Mouse (Mus musculus) fat pad, adult 2 months (tissue): ENCODE results near the gene Smoc1.

Source experiments
- DNase-seq: peaks from one replicate; pipeline ENCODE4 v3.0.0-alpha.2; 2011; ENCODE audit warnings: low read depth, low spot score; ENCODE audit errors: extremely low read depth

The Smoc1 gene

DNA sequence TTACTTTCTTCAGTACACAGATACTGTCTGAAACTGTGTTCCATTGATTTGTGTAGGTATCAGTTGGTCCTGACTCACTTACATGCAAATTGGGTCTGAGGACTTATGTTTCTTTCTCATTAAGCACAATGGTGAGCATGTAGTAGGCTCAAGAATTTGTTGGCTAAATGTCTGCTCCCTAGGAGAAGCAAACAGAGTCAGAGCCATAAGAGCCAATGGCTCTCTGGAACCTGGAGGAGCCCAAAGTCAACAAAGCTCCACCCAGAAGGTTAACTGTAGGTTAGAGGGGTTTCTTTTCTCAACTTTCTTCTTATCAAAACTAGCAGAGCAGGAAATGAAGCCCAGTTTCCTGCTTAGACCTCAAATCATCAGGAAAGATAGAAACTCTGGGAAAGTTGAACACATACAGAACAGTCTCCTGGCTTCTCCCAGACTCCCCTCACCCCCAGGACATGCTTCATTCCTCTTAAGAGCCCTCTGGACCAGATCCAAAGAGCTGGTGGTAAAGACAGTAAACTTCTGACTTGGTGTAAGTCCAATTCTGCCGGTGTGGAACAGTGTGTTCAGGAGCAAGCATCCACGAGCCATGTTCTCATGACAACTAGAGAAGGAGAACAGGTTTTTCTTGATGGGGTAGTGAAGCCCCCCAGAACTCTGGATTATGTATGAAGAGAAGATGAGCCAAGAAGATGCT lies 51.5 kb downstream of the Smoc1 start:
- DNase-seq = no peak

DNA sequence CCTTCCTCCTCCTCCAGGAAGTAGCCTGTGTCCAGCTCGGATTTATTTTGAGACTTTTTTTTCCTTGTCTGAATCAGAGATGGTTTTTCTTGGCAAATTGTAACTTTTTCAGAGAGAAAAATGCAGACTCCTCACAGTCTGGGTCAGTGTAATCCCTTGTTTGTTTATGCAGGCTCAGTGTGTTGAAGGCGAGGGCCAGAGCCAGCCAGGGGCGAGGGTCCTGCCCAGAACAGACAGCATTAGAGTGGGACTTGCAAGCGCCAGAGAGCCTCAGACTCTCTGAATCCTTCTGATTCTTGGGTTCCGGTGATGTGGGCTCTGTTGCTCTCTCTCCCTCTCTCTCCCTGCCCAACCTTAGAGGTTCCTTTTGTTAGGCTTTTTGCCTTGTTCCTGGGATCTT lies 53.7 kb downstream of the Smoc1 start:
- no peak for DNase-seq

DNA sequence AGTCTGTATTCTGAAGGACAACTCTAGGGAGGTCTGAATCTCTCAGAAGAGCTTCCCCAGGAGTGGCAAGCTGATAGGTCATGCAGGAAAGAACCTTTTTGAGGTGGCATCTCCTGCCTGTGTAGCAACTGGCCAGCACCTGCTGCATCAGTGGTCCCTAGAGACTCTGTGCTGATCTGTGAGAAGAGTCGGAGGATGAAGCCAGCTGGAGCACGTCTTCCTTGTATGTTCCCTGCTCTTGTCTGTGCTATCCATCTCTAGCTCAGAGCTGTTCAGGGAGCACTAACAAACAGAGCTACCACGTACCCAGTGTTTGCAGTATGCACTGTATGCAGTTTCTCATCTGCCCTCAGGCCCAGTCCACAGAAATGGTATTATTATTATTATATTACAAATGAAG lies 54.4 kb downstream of the Smoc1 start:
- DNase-seq = no peak

DNA sequence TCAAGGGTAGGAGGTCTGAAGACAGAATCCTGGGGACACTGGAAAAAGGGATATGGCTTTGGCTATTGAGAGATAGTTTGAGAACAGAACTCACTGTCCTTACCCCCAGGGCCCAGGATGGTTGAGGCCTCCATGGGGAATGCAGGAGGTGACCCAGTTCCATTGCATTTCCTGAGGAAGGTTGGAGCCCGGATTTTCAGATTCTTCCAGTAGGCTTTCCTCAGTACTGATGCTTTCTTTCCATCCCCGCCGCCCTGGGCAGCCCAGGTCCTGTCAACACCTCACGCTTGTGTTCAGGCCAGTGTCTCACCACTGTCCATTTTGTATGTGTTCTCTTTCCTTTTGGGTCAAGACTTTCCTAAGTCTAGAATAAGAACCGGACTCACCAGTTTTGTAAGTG lies 56.5 kb downstream of the Smoc1 start:
- no peak for DNase-seq

DNA sequence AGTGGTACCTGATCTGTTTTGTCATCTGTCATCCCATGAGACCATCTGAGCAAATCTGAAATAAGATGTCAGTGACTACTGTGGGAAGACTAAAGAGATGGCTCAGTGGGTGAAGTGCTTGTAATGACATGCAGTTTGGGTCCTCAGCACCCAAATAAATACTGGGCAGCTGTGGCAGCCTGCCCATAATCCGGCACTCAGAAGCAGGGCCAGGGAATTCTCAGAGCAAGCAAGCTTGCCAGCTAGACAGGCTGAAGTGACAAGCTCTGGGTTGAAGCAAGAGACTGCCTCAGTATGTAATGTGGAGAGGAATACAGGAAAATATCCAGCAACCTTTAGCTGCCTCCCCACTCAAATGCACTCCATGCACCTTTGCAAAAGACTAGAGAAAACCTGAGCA lies 58.6 kb downstream of the Smoc1 start:
- no peak for DNase-seq

DNA sequence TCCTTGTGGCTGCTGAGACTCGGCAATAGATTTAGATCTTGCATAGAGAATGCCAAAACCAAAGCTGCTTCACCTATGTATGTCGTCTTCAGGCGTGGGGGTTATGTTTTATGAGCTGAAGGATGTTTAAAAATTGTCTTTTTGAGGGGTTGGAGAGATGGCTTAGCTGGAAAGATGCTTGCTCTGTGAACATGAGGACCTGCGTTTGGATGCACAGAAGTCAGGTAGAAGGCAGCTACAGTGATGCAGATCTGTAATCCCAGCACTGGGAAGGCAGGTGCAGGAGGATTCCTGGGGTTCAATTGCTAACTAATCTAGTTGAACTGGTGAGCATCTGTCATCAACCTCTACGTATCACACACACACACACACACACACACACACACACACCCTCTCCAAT lies 61.5 kb downstream of the Smoc1 start:
- no peak for DNase-seq

DNA sequence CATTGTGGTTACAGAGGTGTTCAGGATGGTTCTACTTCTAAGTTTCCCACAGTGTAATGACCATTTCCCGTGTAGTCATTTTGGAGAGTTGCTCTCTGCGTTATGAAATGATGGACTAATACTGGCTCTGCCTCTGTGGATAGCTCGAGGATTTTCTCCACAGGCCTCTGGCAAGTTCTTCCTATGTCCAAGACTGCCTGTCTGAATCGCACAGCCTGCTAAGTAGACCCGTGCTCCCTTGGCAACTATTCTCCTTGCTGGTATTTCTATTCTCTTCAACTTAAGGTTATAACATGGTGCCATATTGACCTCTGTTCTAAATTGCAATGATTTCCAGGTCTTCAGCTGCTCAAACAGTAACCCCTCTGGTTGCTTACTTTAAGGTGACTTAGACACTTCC lies 65.0 kb downstream of the Smoc1 start:
- DNase-seq = no peak

DNA sequence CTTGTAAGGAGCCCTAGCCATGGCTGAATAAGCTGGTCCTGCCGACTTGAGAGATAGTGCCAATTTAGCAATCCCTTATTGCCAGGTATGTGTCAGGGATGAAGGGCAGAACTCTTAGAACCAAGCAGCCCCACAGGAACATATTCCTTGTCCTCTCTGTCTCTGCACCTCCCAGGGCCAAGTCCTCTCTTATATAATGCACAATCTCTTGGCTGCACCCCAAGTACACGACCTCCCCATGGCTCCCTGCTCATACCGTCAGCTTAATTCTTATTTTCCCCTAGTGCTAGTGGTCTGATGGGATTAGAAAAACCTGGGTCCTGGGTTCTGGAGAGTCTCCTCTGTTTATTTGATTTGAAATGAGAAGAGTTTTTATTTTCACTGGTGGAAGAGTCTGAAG lies 66.0 kb downstream of the Smoc1 start:
- DNase-seq = no peak

DNA sequence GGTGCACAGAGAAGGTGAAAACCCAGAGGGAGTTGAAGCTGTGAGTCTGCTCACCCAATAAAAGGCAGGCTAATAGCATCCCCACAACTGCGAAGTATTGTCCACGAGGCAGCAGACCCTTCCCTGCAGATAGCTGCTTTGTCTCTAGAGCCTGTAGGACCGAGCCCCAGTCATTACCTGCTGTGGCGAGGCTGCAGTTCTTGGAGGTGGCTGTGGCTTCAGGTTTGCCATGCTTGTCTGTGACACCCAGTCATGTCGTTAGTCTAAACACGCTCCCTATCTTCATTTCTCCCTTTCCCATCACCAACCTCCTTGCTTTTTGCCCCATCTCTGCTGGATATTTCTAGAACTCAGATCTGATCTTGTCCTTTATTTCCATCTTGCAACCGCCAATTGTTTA lies 66.6 kb downstream of the Smoc1 start:
- no peak for DNase-seq

DNA sequence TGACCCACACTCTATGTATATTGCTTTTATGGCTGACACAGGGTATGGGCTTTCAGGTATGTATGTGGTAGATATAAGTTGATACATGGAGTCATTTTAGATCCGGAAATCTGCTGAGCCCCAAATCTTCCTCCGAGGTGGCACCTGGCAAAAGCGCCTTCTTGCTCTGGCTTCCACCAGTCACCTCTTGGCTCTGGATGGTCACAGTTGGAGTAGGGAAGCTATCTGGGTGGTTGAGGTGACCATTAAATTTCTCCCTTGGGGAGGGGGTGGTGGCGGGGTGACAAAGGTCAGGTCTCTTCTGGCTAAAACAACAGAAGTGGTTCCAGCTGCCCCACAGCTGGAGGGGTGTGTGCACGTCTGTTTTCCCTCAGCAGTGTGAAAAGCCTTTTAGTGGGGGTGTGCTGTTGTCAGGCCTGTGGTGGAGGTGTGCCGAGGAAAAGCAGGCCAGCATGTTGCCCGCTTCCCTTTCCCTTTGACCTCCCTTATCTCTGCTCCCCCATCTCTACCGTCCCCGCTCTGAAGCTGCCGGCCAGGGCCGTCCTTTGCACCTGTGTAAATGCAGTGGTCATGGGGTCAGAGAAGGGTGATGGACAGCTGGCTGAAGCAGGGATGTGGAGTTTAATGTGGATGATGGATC lies 68.3 kb downstream of the Smoc1 start:
- DNase-seq = no peak

DNA sequence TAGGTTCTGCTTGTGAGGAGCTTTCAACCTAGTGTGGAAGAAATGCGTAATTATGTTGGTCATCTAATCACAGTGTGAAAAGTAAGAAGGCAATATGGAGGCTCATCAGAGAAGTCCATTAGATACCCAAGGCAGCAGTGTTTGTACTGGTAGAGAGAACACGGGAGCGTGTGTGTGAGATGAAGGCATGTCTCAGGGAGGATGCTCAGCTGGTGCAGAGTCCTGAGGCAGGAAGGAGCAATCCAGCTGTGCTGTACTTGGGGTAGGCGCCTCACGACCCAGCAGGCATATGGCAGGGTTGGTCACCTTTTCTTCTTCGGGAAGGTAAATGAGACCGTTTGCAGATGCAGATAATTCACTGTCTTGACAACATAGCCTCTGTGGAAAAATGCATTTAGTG lies 70.7 kb downstream of the Smoc1 start:
- no peak for DNase-seq

DNA sequence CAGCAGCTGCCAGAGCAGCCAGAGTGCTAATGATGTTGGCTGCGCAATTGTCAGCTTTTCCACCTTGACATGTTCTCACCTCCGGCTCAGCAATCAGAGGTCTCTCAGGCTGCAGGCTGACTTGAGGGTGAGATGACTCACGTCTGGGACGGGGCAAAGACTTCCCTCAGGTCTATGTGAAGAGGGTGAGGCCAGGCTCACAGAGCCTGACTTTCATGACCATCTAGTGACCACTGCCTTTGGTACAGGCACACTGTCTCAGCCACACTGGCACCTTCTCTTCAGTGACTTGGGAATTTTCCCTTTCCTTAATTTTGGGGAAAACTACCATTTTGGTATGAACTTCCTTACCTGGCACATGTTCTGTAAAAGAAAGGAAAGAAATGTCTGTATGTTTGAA lies 71.1 kb downstream of the Smoc1 start:
- DNase-seq = no peak

DNA sequence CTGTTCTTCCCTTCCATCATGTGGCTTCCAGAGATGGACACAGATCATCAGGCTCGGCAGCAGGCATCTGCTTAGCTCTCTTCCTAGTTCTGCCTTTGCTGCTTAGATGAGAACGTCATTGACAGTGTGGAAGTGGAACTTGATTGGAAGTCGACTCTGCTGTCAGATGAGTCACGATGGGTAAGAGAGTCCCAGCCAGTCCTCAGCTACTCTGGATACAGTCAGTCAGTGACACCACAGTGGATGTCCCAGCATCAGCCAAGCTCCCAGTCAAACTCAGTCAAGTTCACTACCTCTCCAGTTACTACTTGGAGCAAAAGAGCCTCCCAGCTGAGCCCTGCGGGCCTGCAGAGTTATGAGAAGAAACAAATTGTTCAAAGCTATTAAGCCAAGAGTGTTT lies 72.6 kb downstream of the Smoc1 start:
- DNase-seq = no peak

DNA sequence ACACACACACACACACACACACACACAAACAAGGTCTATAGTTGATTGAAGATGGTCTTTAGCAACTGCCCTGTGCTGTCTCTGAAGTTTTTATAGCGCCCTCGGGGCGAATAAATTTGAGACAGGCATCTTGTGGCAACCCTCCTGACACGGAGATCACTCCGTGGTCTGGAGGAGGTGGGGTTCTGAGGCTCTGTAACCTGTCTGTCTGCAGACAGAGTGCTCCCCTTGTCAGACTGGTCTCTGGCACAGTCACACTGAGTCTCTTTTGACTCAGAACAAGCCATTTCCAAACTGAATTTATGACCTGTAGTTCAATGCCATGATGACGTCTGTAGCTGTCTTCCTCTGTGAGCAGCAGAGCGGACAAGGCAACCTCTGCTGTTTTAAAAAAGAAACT lies 75.1 kb downstream of the Smoc1 start:
- no peak for DNase-seq

DNA sequence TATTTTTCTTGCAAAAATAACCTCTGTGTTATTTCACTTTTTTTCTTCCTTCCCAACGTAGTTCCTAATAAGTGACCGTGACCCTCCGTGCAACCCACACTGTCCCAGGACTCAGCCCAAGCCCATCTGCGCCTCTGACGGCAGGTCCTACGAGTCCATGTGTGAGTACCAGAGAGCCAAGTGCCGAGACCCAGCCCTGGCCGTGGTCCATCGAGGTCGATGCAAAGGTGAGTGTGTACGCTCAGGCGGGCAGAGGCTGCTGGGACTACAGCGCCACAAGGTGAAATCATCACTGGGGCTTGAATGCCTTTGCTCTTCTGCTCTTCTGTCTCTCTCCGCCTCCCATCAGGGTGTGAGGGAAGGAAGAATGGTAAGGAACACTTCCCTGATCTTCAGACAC lies 77.9 kb downstream of the Smoc1 start:
- DNase-seq = no peak

DNA sequence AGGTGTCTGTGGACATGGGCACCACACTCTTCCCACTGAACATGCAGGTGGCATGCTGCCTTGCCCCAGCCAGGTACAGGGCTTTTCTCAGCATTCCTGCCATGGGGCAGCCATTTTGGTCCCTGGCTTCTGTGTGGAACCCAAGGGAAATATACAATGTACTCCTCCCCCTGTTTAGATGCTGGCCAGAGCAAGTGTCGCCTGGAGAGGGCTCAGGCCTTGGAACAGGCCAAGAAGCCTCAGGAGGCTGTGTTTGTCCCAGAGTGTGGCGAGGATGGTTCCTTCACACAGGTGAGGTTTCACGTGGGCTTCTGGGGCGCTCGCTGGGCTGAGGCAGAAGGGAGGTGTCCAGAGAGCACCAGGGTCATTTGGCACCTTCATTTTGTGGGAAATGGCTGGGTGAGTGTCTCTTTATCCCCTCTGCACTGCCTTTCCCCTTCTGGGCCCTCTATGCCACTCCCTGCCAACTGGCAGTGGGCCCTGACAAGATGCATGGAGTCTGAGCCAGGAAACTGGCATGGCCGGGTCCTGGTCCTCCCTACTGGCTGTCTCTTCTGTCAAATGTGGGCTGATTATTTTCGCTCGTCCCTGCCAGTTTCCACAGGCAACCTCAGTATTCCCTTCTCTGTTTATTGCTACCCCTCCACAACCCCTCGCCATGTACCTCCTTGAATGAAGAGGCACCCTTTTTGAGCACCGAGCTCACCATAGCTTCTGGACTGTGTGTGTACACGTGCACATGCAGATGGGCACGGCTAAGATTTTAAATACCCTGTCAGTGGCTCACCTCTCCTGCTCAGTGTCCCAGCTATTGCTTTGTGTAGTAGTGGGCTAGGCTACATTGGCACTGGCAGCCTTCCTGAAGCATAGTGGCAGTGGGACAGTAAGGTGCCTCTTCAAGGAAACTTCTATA lies 79.4 kb downstream of the Smoc1 start:
- no peak for DNase-seq

DNA sequence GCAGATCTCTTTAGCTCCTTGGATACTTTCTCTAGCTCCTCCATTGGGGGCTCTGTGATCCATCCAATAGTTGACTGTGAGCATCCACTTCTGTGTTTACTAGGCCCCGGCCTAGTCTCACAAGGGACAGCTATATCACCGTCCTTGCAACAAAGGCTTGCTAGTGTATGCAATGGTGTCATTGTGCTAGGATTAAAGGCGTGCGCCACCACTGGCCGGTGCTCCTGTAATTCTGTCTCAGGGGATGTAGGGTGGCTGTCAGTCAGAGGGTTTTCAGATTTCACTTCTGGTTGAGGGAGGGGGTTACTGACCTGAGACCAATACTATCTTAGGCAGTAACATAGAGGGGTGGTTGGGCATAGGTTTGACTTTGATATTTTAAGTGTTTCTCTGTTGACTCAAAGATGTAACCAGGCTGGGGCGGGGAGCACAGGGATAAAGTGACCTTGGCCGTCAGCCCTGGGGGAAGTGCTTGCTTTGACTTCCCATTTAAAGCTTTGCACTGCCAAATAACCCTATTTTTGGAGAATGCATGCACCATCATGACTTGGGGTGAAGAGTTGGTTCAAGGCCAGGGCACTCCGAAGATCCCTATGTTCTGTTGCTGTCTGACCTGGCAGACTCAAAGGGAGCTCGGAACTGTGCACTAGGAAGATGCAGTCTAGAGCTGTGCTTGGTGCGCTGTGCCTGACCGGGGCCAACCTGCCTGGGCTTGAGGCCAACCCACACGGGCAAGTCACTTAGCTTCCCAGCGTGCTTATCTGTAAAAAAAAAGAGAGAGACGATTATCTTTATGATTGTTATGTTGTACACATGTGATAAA lies 80.9 kb downstream of the Smoc1 start:
- DNase-seq = no peak

DNA sequence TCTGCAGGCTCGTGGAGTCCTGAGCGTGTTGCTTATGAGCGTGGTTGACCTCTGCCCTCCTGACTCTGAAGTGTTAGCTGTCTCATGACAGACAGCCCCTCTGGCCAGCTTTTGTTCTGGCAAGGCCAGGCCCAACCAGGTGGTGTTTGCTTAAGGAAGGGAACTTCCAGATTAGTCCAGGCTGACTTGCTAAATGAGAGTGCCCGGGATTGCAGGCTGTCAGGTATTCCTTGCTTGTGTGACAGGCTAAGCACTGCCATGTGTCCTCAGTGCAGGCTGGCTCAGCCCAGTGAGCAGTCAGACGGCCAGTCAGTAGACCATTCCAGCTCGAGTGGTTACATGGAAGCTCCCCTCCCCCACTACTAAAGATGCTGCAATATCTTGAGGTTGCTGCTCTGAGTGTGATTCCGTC lies 82.0 kb downstream of the Smoc1 start:
- no peak for DNase-seq

DNA sequence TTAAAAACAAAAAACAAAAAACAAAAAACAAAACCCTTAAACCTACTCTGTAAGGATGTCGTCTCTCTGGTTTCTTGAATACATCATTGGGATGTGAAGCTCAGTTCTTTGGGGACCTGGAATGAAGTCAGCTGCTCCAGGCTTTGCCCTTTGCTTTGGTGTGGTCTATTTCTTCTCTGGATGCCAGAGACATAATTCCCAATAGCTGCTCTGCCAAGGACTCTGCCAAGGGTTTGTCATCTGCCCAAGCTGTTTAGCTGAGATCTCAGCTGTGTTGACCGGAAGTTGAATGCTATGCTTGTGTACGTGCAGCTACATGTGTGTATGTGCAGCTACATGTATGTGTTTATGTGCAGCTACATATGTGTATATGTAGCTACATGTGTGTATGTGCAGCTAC lies 83.4 kb downstream of the Smoc1 start:
- DNase-seq = no peak

DNA sequence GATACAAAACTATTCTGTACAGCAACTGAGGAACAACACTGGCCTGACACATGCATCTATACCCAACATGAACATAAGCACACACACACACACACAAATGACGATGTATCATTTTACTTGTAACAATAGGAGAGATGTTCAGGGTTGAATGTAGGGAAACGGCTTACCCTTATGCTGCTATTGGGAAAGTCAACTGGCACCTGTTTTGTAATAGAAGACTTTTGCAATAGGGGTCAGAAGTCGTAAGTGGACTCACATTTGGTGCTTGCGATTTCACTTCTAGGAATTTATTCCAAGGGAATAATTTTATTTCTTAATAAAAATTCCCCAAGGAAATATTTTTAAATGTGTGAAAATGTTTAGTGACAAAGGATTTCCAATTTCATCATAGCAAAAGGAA lies 85.7 kb downstream of the Smoc1 start:
- DNase-seq = no peak

DNA sequence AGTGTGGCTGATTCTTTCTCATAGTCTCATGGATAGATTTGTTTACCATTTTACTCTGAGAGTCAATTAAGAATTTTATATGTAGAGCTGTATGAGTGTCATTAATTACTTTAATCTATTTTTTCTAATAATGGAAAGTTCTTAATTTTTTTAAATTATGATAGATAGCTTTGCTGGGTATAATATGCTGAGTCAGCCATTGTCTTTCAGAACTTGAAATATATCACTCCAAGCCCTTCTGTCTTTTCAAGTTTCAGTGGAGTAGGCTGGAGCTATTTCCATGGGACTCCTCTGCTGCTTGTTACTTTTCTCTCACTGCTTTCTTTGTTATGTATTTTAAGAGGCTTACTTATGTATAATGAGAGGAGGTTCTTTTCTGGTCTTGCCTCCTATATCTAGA lies 93.7 kb downstream of the Smoc1 start:
- no peak for DNase-seq
